In genomic region chr14:30974204-30974603, GRCm38 (mm10) we compare ENCODE assay signal across 8 mouse cellular contexts. TPM values are rescaled to one million over a fixed set of nuclear protein-coding genes. Genes with fewer than 3 reads are reported as not detected.
A peak's percentile ranks its signal among the peaks of the same experiment; 100 is the strongest.
DNase-seq lines count a peak whose midpoint lies in the region; ATAC-seq lines count a peak whose summit lies in the region.

No protein-coding gene starts in this region.

- H3K4me3 ChIP-seq in forebrain, embryonic 16.5 days (replicated peaks; ENCODE audit: low read length): no peak overlapping the region
- no peak overlapping the region for H3K4me3 ChIP-seq in forebrain, embryonic 10.5 days
- no peak overlapping the region for H3K4me3 ChIP-seq in macrophage (ENCODE audit: inconsistent target)

- peaks cover 9% of the 10 kb centered on the region; the same call in 1 of the 2 replicates for H3K36me3 ChIP-seq in forebrain, embryonic 16.5 days (ENCODE audit: control insufficient read depth, insufficient read depth)
- peaks cover 60% of the 10 kb centered on the region for H3K36me3 ChIP-seq in forebrain, embryonic 10.5 days (replicated peaks)
- no peaks in the 10 kb centered on the region for H3K36me3 ChIP-seq in macrophage (ENCODE audit: inconsistent target)

- no peaks in the 10 kb centered on the region for H3K9me3 ChIP-seq in forebrain, embryonic 16.5 days (ENCODE audit: control insufficient read depth, low read length)
- no peaks in the 10 kb centered on the region for H3K9me3 ChIP-seq in forebrain, embryonic 10.5 days

- WGBS in forebrain, embryonic 16.5 days: 32% methylated on average over 6 of the region's 6 CpGs
- WGBS in forebrain, embryonic 10.5 days: 74% methylated on average over 6 of the region's 6 CpGs
- WGBS in macrophage (ENCODE audit: missing documents): 45% methylated on average over 6 of the region's 6 CpGs

- no peak overlapping the region for H3K4me2 ChIP-seq in forebrain, embryonic 16.5 days (ENCODE audit: low read length)

- no peaks in the 10 kb centered on the region for H3K27me3 ChIP-seq in forebrain, embryonic 16.5 days (replicated peaks; ENCODE audit: control insufficient read depth, insufficient read depth, low read length)
- H3K27me3 ChIP-seq in forebrain, embryonic 10.5 days (ENCODE audit: poor library complexity, severe bottlenecking): no peaks in the 10 kb centered on the region

- H3K27ac ChIP-seq in forebrain, embryonic 16.5 days (ENCODE audit: low read length): peak overlapping the region; percentile 23; the same call in 1 of the 2 replicates
- H3K27ac ChIP-seq in forebrain, embryonic 10.5 days: no peak overlapping the region
- peak overlapping the region; percentile 22 for H3K27ac ChIP-seq in macrophage

- no peak for DNase-seq in forebrain, embryonic 10.5 days (ENCODE audit: extremely low spot score, low spot score)
- DNase-seq in 416B (ENCODE audit: low read depth): peak; percentile 8
- peak; percentile 72 to 80 for DNase-seq in frontal cortex, adult 2 months (ENCODE audit: extremely low spot score in 1 of 2, low spot score in 1 of 2)
- DNase-seq in kidney, postnatal 25 days: peak; percentile 28 to 48
- no peak for DNase-seq in c-Kit-positive CD71-positive TER-119-positive erythroid progenitor cells, embryonic 14.5 days (ENCODE audit: low spot score)

- no peaks in the 10 kb centered on the region for H3K79me2 ChIP-seq in macrophage (ENCODE audit: inconsistent target)

- no peaks in the 10 kb centered on the region for H3K4me1 ChIP-seq in forebrain, embryonic 16.5 days (replicated peaks; ENCODE audit: control insufficient read depth, insufficient read depth, low read length)
- no peaks in the 10 kb centered on the region for H3K4me1 ChIP-seq in forebrain, embryonic 10.5 days

- ATAC-seq in forebrain, embryonic 16.5 days: no peak
- ATAC-seq in CD4-positive, CD25-positive, alpha-beta regulatory T cell, adult 4 months: no peak

- H3K9ac ChIP-seq in forebrain, embryonic 16.5 days (replicated peaks; ENCODE audit: low read depth, low read length): no peak overlapping the region

RNA-seq across cellular contexts. Expression of gene Nek4, which starts 23.0 kb away (rescaled TPM):
- polyA plus RNA-seq in forebrain, embryonic 16.5 days (2015; fragmentation: Nextera tagmentation; extraction: Ambion mirVana): 19.6 and 20.4 TPM in 2 replicates
- 24.4 and 25.7 TPM in 2 replicates for polyA plus RNA-seq in forebrain, embryonic 10.5 days (2016; fragmentation: Nextera tagmentation; extraction: Ambion mirVana)
- 13.4 and 14.3 TPM in 2 replicates for polyA plus RNA-seq in frontal cortex, adult 2 months (2012; rRNA removed)
- total RNA-seq in macrophage (2018; cell fraction: chromatin; rRNA removed): 10 to 100 TPM in 25 of 26 experiments, 1 to 10 TPM in 1; 7.6 to 34.8 (median 22.2) TPM
- 1 to 10 TPM; 4.3 to 9.4 (median 7.5) TPM for total RNA-seq in macrophage (2018; cell fraction: cytosol; rRNA removed)
- total RNA-seq in macrophage (2018; cell fraction: nucleus; rRNA removed): 10 to 100 TPM in 16 of 26 experiments, 1 to 10 TPM in 10; 4.9 to 25.4 (median 13.4) TPM
- polyA plus RNA-seq in macrophage (2018): 5.6 to 7.4 TPM (median 5.9 TPM) in 3 replicates
- 1 to 10 TPM; 5.9 to 6.0 TPM for polyA plus RNA-seq in CD4-positive, CD25-positive, alpha-beta regulatory T cell, adult 4 months (2017; shearing (Covaris generic))

RNA-seq across cellular contexts. Expression of gene Glt8d1, which starts 27.0 kb away (rescaled TPM):
- 51.8 and 54.2 TPM in 2 replicates for polyA plus RNA-seq in forebrain, embryonic 16.5 days (2015; fragmentation: Nextera tagmentation; extraction: Ambion mirVana)
- 45.1 and 45.8 TPM in 2 replicates for polyA plus RNA-seq in forebrain, embryonic 10.5 days (2016; fragmentation: Nextera tagmentation; extraction: Ambion mirVana)
- polyA plus RNA-seq in frontal cortex, adult 2 months (2012; rRNA removed): 118 and 124 TPM in 2 replicates
- 10 to 100 TPM; 42.3 to 95.3 (median 64.0) TPM for total RNA-seq in macrophage (2018; cell fraction: chromatin; rRNA removed)
- total RNA-seq in macrophage (2018; cell fraction: cytosol; rRNA removed): 10 to 100 TPM; 15.7 to 33.1 (median 21.5) TPM
- 100 to 1,000 TPM in 1 of 26 experiments, 10 to 100 TPM in 25; 41.3 to 102 (median 59.5) TPM for total RNA-seq in macrophage (2018; cell fraction: nucleus; rRNA removed)
- polyA plus RNA-seq in macrophage (2018): 25.5 to 38.1 TPM (median 30.8 TPM) in 3 replicates
- polyA plus RNA-seq in CD4-positive, CD25-positive, alpha-beta regulatory T cell, adult 4 months (2017; shearing (Covaris generic)): 10 to 100 TPM; 10.1 to 10.4 TPM

RNA-seq across cellular contexts. Expression of gene Spcs1, which starts 27.3 kb away (rescaled TPM):
- polyA plus RNA-seq in forebrain, embryonic 16.5 days (2015; fragmentation: Nextera tagmentation; extraction: Ambion mirVana): 278 and 305 TPM in 2 replicates
- polyA plus RNA-seq in forebrain, embryonic 10.5 days (2016; fragmentation: Nextera tagmentation; extraction: Ambion mirVana): 261 and 264 TPM in 2 replicates
- 226 and 247 TPM in 2 replicates for polyA plus RNA-seq in frontal cortex, adult 2 months (2012; rRNA removed)
- 10 to 100 TPM in 22 of 26 experiments, 1 to 10 TPM in 4; 7.4 to 46.0 (median 17.0) TPM for total RNA-seq in macrophage (2018; cell fraction: chromatin; rRNA removed)
- total RNA-seq in macrophage (2018; cell fraction: cytosol; rRNA removed): 100 to 1,000 TPM; 208 to 300 (median 243) TPM
- total RNA-seq in macrophage (2018; cell fraction: nucleus; rRNA removed): 100 to 1,000 TPM in 1 of 26 experiments, 10 to 100 TPM in 25; 28.6 to 104 (median 62.5) TPM
- polyA plus RNA-seq in macrophage (2018): 227 to 384 TPM (median 331 TPM) in 3 replicates
- polyA plus RNA-seq in CD4-positive, CD25-positive, alpha-beta regulatory T cell, adult 4 months (2017; shearing (Covaris generic)): 100 to 1,000 TPM; 278 to 298 TPM

RNA-seq across cellular contexts. Expression of gene Itih1, which starts 31.1 kb away (rescaled TPM):
- polyA plus RNA-seq in forebrain, embryonic 16.5 days (2015; fragmentation: Nextera tagmentation; extraction: Ambion mirVana): not detected in 2 replicates
- polyA plus RNA-seq in forebrain, embryonic 10.5 days (2016; fragmentation: Nextera tagmentation; extraction: Ambion mirVana): not detected in 2 replicates
- polyA plus RNA-seq in frontal cortex, adult 2 months (2012; rRNA removed): not detected in 2 replicates
- under 1 TPM in 3 of 26 experiments, not detected in 23; 0.25 to 0.67 (median 0.25) TPM for total RNA-seq in macrophage (2018; cell fraction: chromatin; rRNA removed)
- total RNA-seq in macrophage (2018; cell fraction: cytosol; rRNA removed): under 1 TPM in 1 of 26 experiments, not detected in 25; 0.05 TPM
- under 1 TPM in 2 of 26 experiments, not detected in 24; 0.27 to 0.35 TPM for total RNA-seq in macrophage (2018; cell fraction: nucleus; rRNA removed)
- not detected in 3 replicates for polyA plus RNA-seq in macrophage (2018)
- not detected for polyA plus RNA-seq in CD4-positive, CD25-positive, alpha-beta regulatory T cell, adult 4 months (2017; shearing (Covaris generic))

RNA-seq across cellular contexts. Expression of gene Pbrm1, which starts 44.7 kb away (rescaled TPM):
- 154 and 170 TPM in 2 replicates for polyA plus RNA-seq in forebrain, embryonic 16.5 days (2015; fragmentation: Nextera tagmentation; extraction: Ambion mirVana)
- 144 TPM in 2 replicates for polyA plus RNA-seq in forebrain, embryonic 10.5 days (2016; fragmentation: Nextera tagmentation; extraction: Ambion mirVana)
- 18.5 and 20.4 TPM in 2 replicates for polyA plus RNA-seq in frontal cortex, adult 2 months (2012; rRNA removed)
- total RNA-seq in macrophage (2018; cell fraction: chromatin; rRNA removed): 100 to 1,000 TPM in 23 of 26 experiments, 10 to 100 TPM in 3; 73.5 to 177 (median 129) TPM
- total RNA-seq in macrophage (2018; cell fraction: cytosol; rRNA removed): 10 to 100 TPM; 24.4 to 54.3 (median 35.3) TPM
- 100 to 1,000 TPM in 4 of 26 experiments, 10 to 100 TPM in 22; 47.5 to 124 (median 69.4) TPM for total RNA-seq in macrophage (2018; cell fraction: nucleus; rRNA removed)
- polyA plus RNA-seq in macrophage (2018): 19.0 to 25.4 TPM (median 21.5 TPM) in 3 replicates
- polyA plus RNA-seq in CD4-positive, CD25-positive, alpha-beta regulatory T cell, adult 4 months (2017; shearing (Covaris generic)): 10 to 100 TPM; 40.1 to 46.0 TPM

Comparison
In these comparisons a context has a peak if more than half of its experiments do, and no peak if none do; other contexts are left out.
1. DNase-seq: peak in 416B (single experiment), frontal cortex, adult 2 months (2 of 2) and kidney, postnatal 25 days (2 of 2); none in forebrain, embryonic 10.5 days (single experiment) and c-Kit-positive CD71-positive TER-119-positive erythroid progenitor cells, embryonic 14.5 days (single experiment).